8 mouse cellular contexts compared by ENCODE assay signal in the genomic region with DNA sequence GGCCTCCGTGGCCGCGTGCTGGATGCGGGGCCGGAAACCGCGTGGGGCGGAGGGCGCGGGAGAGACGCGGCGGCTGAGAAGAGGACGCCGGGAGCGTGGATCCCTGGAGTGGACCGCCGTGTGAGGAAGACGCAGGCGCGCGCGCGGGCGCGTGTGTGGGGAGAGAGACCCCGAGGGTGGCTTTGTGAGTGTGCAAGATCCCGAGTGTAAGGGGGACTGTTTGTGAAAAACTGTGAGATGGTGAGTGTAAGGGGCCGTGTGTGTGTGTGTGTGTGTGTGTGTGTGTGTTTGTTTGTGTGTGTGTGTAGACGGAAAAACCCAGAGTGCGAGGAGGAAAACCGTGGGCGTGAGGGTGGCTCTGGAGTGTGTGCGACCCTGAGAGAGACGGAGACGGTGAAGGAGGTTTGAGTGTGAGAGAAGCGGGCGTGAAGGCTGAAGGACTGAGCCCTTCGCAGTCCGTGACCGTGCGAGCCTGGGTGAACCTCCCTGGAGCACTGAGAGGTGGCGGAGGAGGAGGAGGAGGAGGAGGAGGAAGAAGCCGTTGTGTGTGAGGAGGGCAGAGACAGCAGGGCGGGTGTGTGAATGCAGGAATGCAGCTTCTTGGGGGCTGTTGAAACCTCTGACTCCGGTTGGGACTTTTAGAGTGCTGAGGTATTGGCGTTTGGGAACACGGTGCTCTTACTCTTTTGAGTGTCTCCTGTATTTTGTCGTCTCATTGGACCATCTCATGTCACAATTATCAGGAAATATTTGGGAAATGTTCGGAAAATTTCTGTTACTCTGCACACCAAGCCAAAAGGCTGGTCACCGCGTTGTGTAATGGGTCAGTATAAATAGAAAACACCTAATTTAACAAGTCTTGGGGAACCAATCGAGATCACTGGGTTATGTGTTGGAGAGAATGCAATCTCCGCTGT. TPM values are rescaled to one million over a fixed set of nuclear protein-coding genes. Genes with fewer than 3 reads are reported as not detected.
DNase-seq lines count a peak whose midpoint lies in the region; ATAC-seq lines count a peak whose summit lies in the region.

No protein-coding gene starts in this region.

- peak; percentile 80 for ATAC-seq in forebrain, embryonic 13.5 days
- peak; percentile 80 for ATAC-seq in hindbrain, embryonic 12.5 days (ENCODE audit: low FRiP score)
- ATAC-seq in midbrain, embryonic 13.5 days: peak; percentile 82

- H3K4me2 ChIP-seq in forebrain, embryonic 13.5 days: peak overlapping the region; percentile 78
- H3K4me2 ChIP-seq in hindbrain, embryonic 12.5 days (replicated peaks): peak overlapping the region; percentile 88
- peak overlapping the region; percentile 92 for H3K4me2 ChIP-seq in midbrain, embryonic 13.5 days (replicated peaks)

- H3K36me3 ChIP-seq in forebrain, embryonic 13.5 days (ENCODE audit: poor library complexity, severe bottlenecking): peaks cover 4% of the 10 kb centered on the region; the same call in 1 of the 2 replicates
- peaks cover 4% of the 10 kb centered on the region for H3K36me3 ChIP-seq in hindbrain, embryonic 12.5 days
- H3K36me3 ChIP-seq in midbrain, embryonic 13.5 days: peaks cover 8% of the 10 kb centered on the region
- H3K36me3 ChIP-seq in splenic B cell, adult 2 months (ENCODE audit: control insufficient read depth, insufficient read depth, low read length, poor library complexity, severe bottlenecking): no peaks in the 10 kb centered on the region

- H3K4me1 ChIP-seq in forebrain, embryonic 13.5 days: peaks cover 17% of the 10 kb centered on the region
- peaks cover 14% of the 10 kb centered on the region for H3K4me1 ChIP-seq in hindbrain, embryonic 12.5 days
- peaks cover 19% of the 10 kb centered on the region for H3K4me1 ChIP-seq in midbrain, embryonic 13.5 days (replicated peaks)

- H3K9me3 ChIP-seq in forebrain, embryonic 13.5 days (replicated peaks): no peaks in the 10 kb centered on the region
- H3K9me3 ChIP-seq in hindbrain, embryonic 12.5 days (replicated peaks): no peaks in the 10 kb centered on the region
- H3K9me3 ChIP-seq in midbrain, embryonic 13.5 days: no peaks in the 10 kb centered on the region

- 1% methylated on average over 54 of the region's 54 CpGs for WGBS in forebrain, embryonic 13.5 days
- WGBS in hindbrain, embryonic 12.5 days: 2% methylated on average over 54 of the region's 54 CpGs
- WGBS in midbrain, embryonic 13.5 days: 3% methylated on average over 54 of the region's 54 CpGs

- peak overlapping the region; percentile 81 for H3K4me3 ChIP-seq in forebrain, embryonic 13.5 days
- H3K4me3 ChIP-seq in hindbrain, embryonic 12.5 days: peak overlapping the region; percentile 84
- H3K4me3 ChIP-seq in midbrain, embryonic 13.5 days (replicated peaks): peak overlapping the region; percentile 83

- peak overlapping the region; percentile 92 for H3K9ac ChIP-seq in forebrain, embryonic 13.5 days
- H3K9ac ChIP-seq in hindbrain, embryonic 12.5 days: peak overlapping the region; percentile 83
- peak overlapping the region; percentile 91 for H3K9ac ChIP-seq in midbrain, embryonic 13.5 days (replicated peaks)

- no peaks in the 10 kb centered on the region for H3K27me3 ChIP-seq in forebrain, embryonic 13.5 days
- no peaks in the 10 kb centered on the region for H3K27me3 ChIP-seq in hindbrain, embryonic 12.5 days
- H3K27me3 ChIP-seq in midbrain, embryonic 13.5 days: no peaks in the 10 kb centered on the region
- no peaks in the 10 kb centered on the region for H3K27me3 ChIP-seq in splenic B cell, adult 2 months (ENCODE audit: control insufficient read depth, insufficient read depth, low read length, poor library complexity, severe bottlenecking)

- DNase-seq in gastrocnemius, adult 18-20 months (ENCODE audit: low spot score): peak; percentile 40
- DNase-seq in gastrocnemius, adult 8-10 months (ENCODE audit: low spot score in 2 of 2): no peak
- peak; percentile 55 for DNase-seq in adrenal gland, postnatal 14 days
- DNase-seq in liver: peak; percentile 66
- DNase-seq in splenic B cell, adult 2 months (ENCODE audit: low read depth, low spot score): peak; percentile 57

- H3K27ac ChIP-seq in forebrain, embryonic 13.5 days: peak overlapping the region; percentile 91
- peak overlapping the region; percentile 93 for H3K27ac ChIP-seq in hindbrain, embryonic 12.5 days
- peak overlapping the region; percentile 95 for H3K27ac ChIP-seq in midbrain, embryonic 13.5 days

RNA-seq across cellular contexts. Expression of a gene that starts 0.6 kb away (rescaled TPM):
- 10 to 100 TPM; 10.2 to 13.4 TPM for total RNA-seq in gastrocnemius, adult 18-20 months (2021)
- 10 to 100 TPM in 2 of 4 experiments, 1 to 10 TPM in 2; 7.2 to 11.4 (median 9.3) TPM for total RNA-seq in gastrocnemius, adult 8-10 months (2022)
- 30.3 and 38.3 TPM in 2 replicates for total RNA-seq in adrenal gland, postnatal 14 days (2021)
- polyA plus RNA-seq in forebrain, embryonic 13.5 days (2015; fragmentation: Nextera tagmentation; extraction: Ambion mirVana): 77.2 and 77.9 TPM in 2 replicates
- 55.8 and 60.8 TPM in 2 replicates for polyA plus RNA-seq in hindbrain, embryonic 12.5 days (2016; fragmentation: Nextera tagmentation; extraction: Ambion mirVana)
- 76.0 and 81.0 TPM in 2 replicates for polyA plus RNA-seq in midbrain, embryonic 13.5 days (2015; fragmentation: Nextera tagmentation; extraction: Ambion mirVana)

RNA-seq across cellular contexts. Expression of a gene that starts 19.1 kb away (rescaled TPM):
- 1 to 10 TPM; 3.4 to 5.7 TPM for total RNA-seq in gastrocnemius, adult 18-20 months (2021)
- total RNA-seq in gastrocnemius, adult 8-10 months (2022): 1 to 10 TPM; 3.3 to 5.6 (median 4.0) TPM
- total RNA-seq in adrenal gland, postnatal 14 days (2021): 13.5 and 18.6 TPM in 2 replicates
- polyA plus RNA-seq in forebrain, embryonic 13.5 days (2015; fragmentation: Nextera tagmentation; extraction: Ambion mirVana): 12.9 and 14.3 TPM in 2 replicates
- 18.2 and 20.1 TPM in 2 replicates for polyA plus RNA-seq in hindbrain, embryonic 12.5 days (2016; fragmentation: Nextera tagmentation; extraction: Ambion mirVana)
- 16.8 and 18.4 TPM in 2 replicates for polyA plus RNA-seq in midbrain, embryonic 13.5 days (2015; fragmentation: Nextera tagmentation; extraction: Ambion mirVana)

RNA-seq across cellular contexts. Expression of a gene that starts 32.5 kb away (rescaled TPM):
- not detected for total RNA-seq in gastrocnemius, adult 18-20 months (2021)
- not detected for total RNA-seq in gastrocnemius, adult 8-10 months (2022)
- total RNA-seq in adrenal gland, postnatal 14 days (2021): 5.3 and 8.8 TPM in 2 replicates
- polyA plus RNA-seq in forebrain, embryonic 13.5 days (2015; fragmentation: Nextera tagmentation; extraction: Ambion mirVana): 0.16 and 0.23 TPM in 2 replicates
- 2.6 and 2.9 TPM in 2 replicates for polyA plus RNA-seq in hindbrain, embryonic 12.5 days (2016; fragmentation: Nextera tagmentation; extraction: Ambion mirVana)
- 0.09 TPM in 1 of 2 replicates, not detected in the other for polyA plus RNA-seq in midbrain, embryonic 13.5 days (2015; fragmentation: Nextera tagmentation; extraction: Ambion mirVana)

RNA-seq across cellular contexts. Expression of a gene that starts 41.5 kb away (rescaled TPM):
- 1 to 10 TPM; 9.5 to 9.7 TPM for total RNA-seq in gastrocnemius, adult 18-20 months (2021)
- 1 to 10 TPM; 7.1 to 9.8 (median 8.1) TPM for total RNA-seq in gastrocnemius, adult 8-10 months (2022)
- total RNA-seq in adrenal gland, postnatal 14 days (2021): 23.3 and 28.1 TPM in 2 replicates
- 37.8 and 39.5 TPM in 2 replicates for polyA plus RNA-seq in forebrain, embryonic 13.5 days (2015; fragmentation: Nextera tagmentation; extraction: Ambion mirVana)
- 37.2 and 38.5 TPM in 2 replicates for polyA plus RNA-seq in hindbrain, embryonic 12.5 days (2016; fragmentation: Nextera tagmentation; extraction: Ambion mirVana)
- polyA plus RNA-seq in midbrain, embryonic 13.5 days (2015; fragmentation: Nextera tagmentation; extraction: Ambion mirVana): 36.6 and 42.6 TPM in 2 replicates

RNA-seq across cellular contexts. Expression of a gene that starts 41.5 kb away (rescaled TPM):
- total RNA-seq in gastrocnemius, adult 18-20 months (2021): 10 to 100 TPM; 27.2 to 30.3 TPM
- 10 to 100 TPM; 31.1 to 36.8 (median 34.2) TPM for total RNA-seq in gastrocnemius, adult 8-10 months (2022)
- total RNA-seq in adrenal gland, postnatal 14 days (2021): 22.7 and 26.8 TPM in 2 replicates
- 50.4 and 57.8 TPM in 2 replicates for polyA plus RNA-seq in forebrain, embryonic 13.5 days (2015; fragmentation: Nextera tagmentation; extraction: Ambion mirVana)
- polyA plus RNA-seq in hindbrain, embryonic 12.5 days (2016; fragmentation: Nextera tagmentation; extraction: Ambion mirVana): 50.9 and 53.0 TPM in 2 replicates
- 57.8 and 62.6 TPM in 2 replicates for polyA plus RNA-seq in midbrain, embryonic 13.5 days (2015; fragmentation: Nextera tagmentation; extraction: Ambion mirVana)

Comparison
In these comparisons a context has a peak if more than half of its experiments do, and no peak if none do; other contexts are left out.
1. DNase-seq: peak in gastrocnemius, adult 18-20 months (single experiment), adrenal gland, postnatal 14 days (single experiment), liver (single experiment) and splenic B cell, adult 2 months (single experiment); none in gastrocnemius, adult 8-10 months (0 of 2).
2. Peak in every context shown above with its lines, with median percentiles within 50 percentile points of each other: ATAC-seq, H3K27ac ChIP-seq, H3K4me2 ChIP-seq, H3K4me3 ChIP-seq and H3K9ac ChIP-seq.